Mouse (Mus musculus) stomach, postnatal 0 days (tissue): ENCODE data around the gene Fbxl13. TPM values are rescaled to one million over a fixed set of nuclear protein-coding genes. Genes with fewer than 3 reads are reported as not detected.

Experiments used
- ATAC-seq: fragments of 200-750 bp; cut with Nextera tagmentation; 2 replicates; pipeline ENCODE4 v1.8.0; 2017; ENCODE audit not compliant: low FRiP score, low TSS enrichment
- DNase-seq: peaks from one replicate; pipeline ENCODE4 v3.0.0-alpha.2; 2016; ENCODE audit warnings: low spot score
- H3K27ac ChIP-seq: fragments of 300-500 bp; sonication (generic); replicated peaks from 2 replicates; pipeline ENCODE4 v1.5.1; 2014; ENCODE audit warnings: mild to moderate bottlenecking, control low read depth
- H3K27me3 ChIP-seq: fragments of 300-500 bp; sonication (generic); 2 replicates; pipeline ENCODE4 v1.6.1; 2014; ENCODE audit warnings: low read length; ENCODE audit not compliant: control insufficient read depth, insufficient read depth
- H3K36me3 ChIP-seq: fragments of 300-500 bp; sonication (generic); 2 replicates; pipeline ENCODE4 v1.6.1; 2014; ENCODE audit warnings: low read length, mixed read lengths; ENCODE audit not compliant: control insufficient read depth, insufficient read depth
- H3K4me1 ChIP-seq: fragments of 300-500 bp; sonication (generic); replicated peaks from 2 replicates; pipeline ENCODE4 v1.6.1; 2014; ENCODE audit warnings: antibody characterized with exemption; ENCODE audit not compliant: control insufficient read depth, insufficient read depth
- H3K4me2 ChIP-seq: fragments of 300-500 bp; sonication (generic); replicated peaks from 2 replicates; pipeline ENCODE4 v1.6.1; 2014; ENCODE audit warnings: low read depth, mild to moderate bottlenecking, control low read depth, moderate library complexity
- H3K4me3 ChIP-seq: fragments of 300-500 bp; sonication (generic); 2 replicates; pipeline ENCODE4 v1.5.1; 2014; ENCODE audit warnings: low read depth, low read length, control low read depth
- H3K9ac ChIP-seq: fragments of 300-500 bp; sonication (generic); 2 replicates; pipeline ENCODE4 v1.6.1; 2014; ENCODE audit warnings: mild to moderate bottlenecking, low read length, control low read depth, mixed read lengths
- H3K9me3 ChIP-seq: fragments of 300-500 bp; sonication (generic); 2 replicates; pipeline ENCODE4 v1.6.1; 2016; ENCODE audit warnings: low read length; ENCODE audit not compliant: control insufficient read depth
- CTCF ChIP-seq: IDR thresholded peaks from 2 replicates; pipeline ENCODE4 v1.5.1; 2016; ENCODE audit warnings: antibody characterized with exemption, low read depth, mild to moderate bottlenecking, moderate library complexity
- EP300 ChIP-seq: optimal IDR thresholded peaks from 2 replicates; pipeline ENCODE3; 2016; ENCODE audit warnings: antibody characterized with exemption
- whole genome bisulfite sequencing: fragments of 180-500 bp; shearing (Covaris S2); extraction: QIAGEN DNeasy Blood & Tissue Kit; methylation state at CpG from one replicate; pipeline ENCODE4 v1.1.7; 2014; 5-methylcytosine and 5-hydroxymethylcytosine counted together
- polyA plus RNA-seq: library from polyadenylated mRNA; unstranded; fragments of >200 nt; fragmentation: Nextera tagmentation; extraction: Ambion mirVana; gene quantifications from 2 replicates; pipeline ENCODE4 v1.2.1, GENCODE M21; 2015

Fbxl13 gene
- polyA plus RNA-seq, 1 experiment from 2014 or later, result 0.28 TPM

- 70% methylated on average over 13 of the region's 13 CpGs for WGBS
- H3K4me1 ChIP-seq, result no peaks in the 10 kb centered on the region
- TF ChIP-seq EP300 (no peak), CTCF (no peak)
These were observed 70.3 kb downstream of the Fbxl13 start for GRCm38 (mm10) chr5:21575210-21575550.

GRCm38 (mm10) chr5:21574386-21575209 lies 70.8 kb downstream of the Fbxl13 start:
- DNase-seq, result no peak
- Histone ChIP-seq H3K4me1 (no peaks in the 10 kb centered on the region), H3K9ac (no peak overlapping the region), H3K4me3 (no peak overlapping the region), H3K9me3 (no peaks in the 10 kb centered on the region), H3K36me3 (no peaks in the 10 kb centered on the region), H3K4me2 (no peak overlapping the region), H3K27me3 (no peaks in the 10 kb centered on the region), H3K27ac (no peak overlapping the region)
- TF ChIP-seq EP300 (no peak), CTCF (no peak)
- WGBS, result 63% methylated on average over 21 of the region's 21 CpGs
- no peak for ATAC-seq

More at GRCm38 (mm10) chr5:21575210-21575550, 70.3 kb downstream of the Fbxl13 start:
- ATAC-seq (no peak), DNase-seq (no peak)
- H3K9me3 ChIP-seq, result no peaks in the 10 kb centered on the region
- no peak overlapping the region for H3K4me3 ChIP-seq
- H3K27ac ChIP-seq, result no peak overlapping the region
- no peaks in the 10 kb centered on the region for H3K27me3 ChIP-seq
- no peak overlapping the region for H3K9ac ChIP-seq
- no peaks in the 10 kb centered on the region for H3K36me3 ChIP-seq
- no peak overlapping the region for H3K4me2 ChIP-seq

GRCm38 (mm10) chr5:21572764-21573416 lies 72.5 kb downstream of the Fbxl13 start:
- no peaks in the 10 kb centered on the region for H3K36me3 ChIP-seq
- no peaks in the 10 kb centered on the region for H3K27me3 ChIP-seq
- H3K4me2 ChIP-seq, result no peak overlapping the region
- no peak for DNase-seq
- H3K27ac ChIP-seq, result no peak overlapping the region
- no peaks in the 10 kb centered on the region for H3K4me1 ChIP-seq
- H3K9ac ChIP-seq, result no peak overlapping the region
- TF ChIP-seq EP300, result no peak
- TF ChIP-seq CTCF, result no peak
- ATAC-seq, result no peak
- 67% methylated on average over 3 of the region's 3 CpGs for WGBS
- no peaks in the 10 kb centered on the region for H3K9me3 ChIP-seq
- H3K4me3 ChIP-seq, result no peak overlapping the region

GRCm38 (mm10) chr5:21567784-21568183 lies 77.7 kb downstream of the Fbxl13 start:
- DNase-seq (no peak), ATAC-seq (no peak)
- Histone ChIP-seq H3K4me2 (no peak overlapping the region), H3K27me3 (no peaks in the 10 kb centered on the region), H3K36me3 (no peaks in the 10 kb centered on the region), H3K4me3 (no peak overlapping the region), H3K9me3 (no peaks in the 10 kb centered on the region), H3K9ac (no peak overlapping the region), H3K27ac (no peak overlapping the region), H3K4me1 (no peaks in the 10 kb centered on the region)
- no peak for TF ChIP-seq CTCF
- TF ChIP-seq EP300, result no peak
- WGBS, result 81% methylated on average over 1 of the region's 1 CpGs

GRCm38 (mm10) chr5:21565392-21566065 lies 79.9 kb downstream of the Fbxl13 start:
- 88% methylated on average over 9 of the region's 9 CpGs for WGBS
- TF ChIP-seq CTCF (no peak), EP300 (no peak)
- H3K27ac ChIP-seq, result no peak overlapping the region
- H3K4me2 ChIP-seq, result no peak overlapping the region
- H3K4me3 ChIP-seq, result no peak overlapping the region
- peaks cover 2% of the 10 kb centered on the region; the same call in 1 of the 2 replicates for H3K36me3 ChIP-seq
- no peak overlapping the region for H3K9ac ChIP-seq
- no peaks in the 10 kb centered on the region for H3K27me3 ChIP-seq
- no peak for DNase-seq
- no peaks in the 10 kb centered on the region for H3K4me1 ChIP-seq
- no peak for ATAC-seq
- H3K9me3 ChIP-seq, result no peaks in the 10 kb centered on the region
